Mouse (Mus musculus): Measurements from ENCODE around the gene Edn3.

Edn3 gene

DNA sequence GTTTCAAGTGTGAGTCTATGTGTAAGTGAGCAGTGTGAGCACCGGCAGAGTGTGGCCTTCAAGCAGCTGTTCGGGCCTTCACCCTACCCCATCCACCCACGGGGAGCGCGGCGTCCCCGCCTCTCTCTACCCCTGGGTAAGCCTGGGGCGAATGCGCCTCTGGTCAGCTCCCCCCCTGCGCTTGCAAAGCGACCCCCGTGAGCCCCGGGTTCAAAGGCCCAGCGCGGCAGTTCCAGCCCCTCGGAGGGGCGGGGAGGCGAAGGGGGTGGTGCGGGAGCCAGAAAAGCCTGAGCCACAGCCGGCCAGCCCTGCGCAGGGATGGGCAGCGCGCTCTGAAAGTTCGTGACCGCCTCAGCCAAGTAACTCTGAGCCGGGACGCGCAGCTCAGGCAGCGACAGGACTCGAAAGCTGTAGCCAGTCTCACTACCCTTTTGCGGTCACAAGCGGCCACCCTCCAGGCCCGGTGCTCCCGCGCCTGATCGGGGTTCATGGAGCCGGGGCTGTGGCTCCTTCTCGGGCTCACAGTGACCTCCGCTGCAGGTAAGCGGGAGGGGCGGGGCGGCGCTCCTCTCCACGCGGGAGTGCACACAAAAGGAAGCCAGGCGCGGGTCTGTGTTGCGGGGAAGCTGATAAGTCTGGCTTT lies at the start of gene Edn3:
TSS of gene Edn3 (plus strand) at position 141 of the 643 bp plus-strand sequence.
- DNase-seq = no peak

GRCm38 (mm10) chr2:174712043-174712442 lies 48.4 kb upstream of the Edn3 start:
- DNase-seq = no peak

DNA sequence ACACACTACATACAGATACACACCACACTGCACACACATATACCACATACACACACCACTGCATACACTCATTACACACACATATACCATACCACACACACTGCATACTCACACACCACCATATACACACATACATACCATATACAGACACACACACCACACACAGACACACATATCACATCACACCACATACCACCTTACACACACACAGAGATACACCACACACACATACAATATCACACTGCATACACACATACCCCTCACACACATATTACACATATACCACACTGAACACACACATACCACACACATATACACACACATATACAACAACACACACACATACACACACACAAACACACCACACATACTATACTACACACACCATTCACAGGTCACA lies 44.5 kb upstream of the Edn3 start:
- no peak for DNase-seq

DNA sequence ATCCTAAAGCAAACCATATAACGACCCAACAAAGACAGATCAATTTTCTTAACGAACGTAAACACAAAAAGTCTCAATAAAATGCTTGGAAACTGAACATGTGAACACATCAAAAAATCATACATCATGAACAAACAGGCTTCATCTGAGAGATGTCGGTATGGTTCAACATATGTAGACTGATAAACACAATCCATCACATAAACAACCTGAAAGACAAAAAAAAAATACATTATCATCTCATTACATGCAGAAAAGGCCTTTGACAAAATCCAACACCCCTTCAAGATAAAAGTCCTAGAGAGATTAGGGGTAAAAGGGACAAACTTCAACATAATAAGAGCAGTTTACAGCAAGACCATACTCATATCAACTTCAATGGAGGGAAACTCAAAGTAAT lies 42.6 kb upstream of the Edn3 start:
- no peak for DNase-seq

DNA sequence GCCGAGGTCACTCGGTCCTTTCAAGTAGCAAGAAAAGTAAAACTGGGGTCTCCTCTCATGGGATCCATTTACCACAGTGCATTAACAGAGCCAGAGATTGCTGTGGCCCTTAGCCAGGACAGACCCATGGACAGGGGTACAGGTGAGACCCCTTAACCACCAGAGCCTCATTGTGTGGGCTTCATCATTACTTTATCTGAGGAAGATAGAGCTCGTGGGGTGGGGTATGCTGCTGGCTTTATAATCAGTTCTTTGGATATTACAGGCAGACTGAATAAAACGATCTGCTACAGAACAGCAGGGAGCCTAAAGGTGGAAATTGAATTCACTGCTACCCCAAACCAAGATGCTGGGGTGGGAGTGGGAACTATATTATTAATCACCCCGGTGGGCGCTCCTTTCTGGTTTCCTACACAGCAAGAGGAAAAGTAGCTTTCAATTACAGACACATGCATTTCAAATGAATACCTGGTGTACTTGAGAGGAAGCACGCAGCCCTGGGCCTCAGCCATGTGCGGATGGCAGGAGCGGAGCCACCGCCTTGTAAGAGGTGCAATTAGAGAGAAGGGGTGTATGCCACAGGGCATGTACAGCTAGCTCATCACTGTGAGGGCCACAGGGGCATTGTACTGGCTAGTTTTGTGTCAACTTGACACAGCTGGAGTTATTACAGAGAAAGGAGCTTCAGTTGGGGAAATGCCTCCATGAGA lies 33.1 kb upstream of the Edn3 start:
- DNase-seq = no peak

GRCm38 (mm10) chr2:174731939-174732338 lies 28.5 kb upstream of the Edn3 start:
- no peak for DNase-seq

DNA sequence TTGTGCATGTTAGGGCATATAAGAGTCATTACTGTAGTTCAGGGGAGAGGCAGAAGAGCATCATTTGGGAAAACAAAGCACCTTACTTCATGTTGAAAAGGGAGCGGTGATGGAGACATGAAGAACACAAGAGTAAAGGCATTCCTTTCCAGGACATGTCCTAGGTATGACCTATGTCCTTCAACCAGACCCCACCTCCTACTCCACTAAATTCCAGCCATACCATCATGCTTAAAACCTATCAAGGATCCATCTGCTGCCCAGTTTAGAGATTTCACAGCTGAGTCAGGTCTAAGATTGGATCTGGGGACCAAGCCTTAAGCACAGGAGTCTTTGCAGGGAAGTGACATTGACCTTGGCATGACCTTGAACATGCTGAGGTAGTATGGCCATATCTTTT lies 25.1 kb upstream of the Edn3 start:
- DNase-seq = no peak

DNA sequence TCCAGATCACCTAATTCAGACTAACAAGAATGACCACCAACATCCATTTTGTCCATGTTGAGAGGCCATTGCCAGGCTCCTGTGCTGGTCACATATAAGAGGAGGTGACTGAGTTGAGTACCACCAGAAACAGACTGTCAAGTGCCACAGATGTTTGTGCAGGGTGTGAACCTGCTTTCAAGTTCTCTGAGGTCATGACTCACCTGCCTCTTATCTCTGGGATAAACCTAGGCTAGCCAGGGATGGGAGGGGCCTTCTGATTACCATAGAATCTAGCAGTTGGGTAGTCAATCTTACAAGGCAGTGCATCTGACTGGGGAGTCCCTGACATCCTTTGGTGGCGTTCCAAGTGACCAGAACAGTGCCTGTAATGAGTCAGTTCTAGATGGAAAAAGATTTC lies 13.2 kb upstream of the Edn3 start:
- no peak for DNase-seq

DNA sequence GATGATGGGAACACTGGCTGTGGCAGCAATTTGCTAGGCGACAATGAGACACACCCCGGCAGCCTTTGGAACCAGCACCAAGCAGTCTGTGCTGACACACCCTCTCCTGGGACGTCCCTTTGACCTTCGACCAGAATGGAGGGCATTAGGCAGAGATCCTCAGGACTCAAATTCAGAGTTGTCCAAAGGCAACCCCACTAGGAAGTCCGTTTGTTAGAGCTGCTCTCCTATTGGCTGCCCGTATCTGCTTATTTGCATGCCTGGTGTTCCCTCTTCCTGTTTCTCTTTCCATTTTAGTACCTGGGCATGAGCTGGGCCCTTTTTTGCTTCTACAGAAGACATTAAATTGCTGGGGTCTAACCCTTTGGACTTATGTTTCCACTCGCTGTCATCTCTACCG lies 12.0 kb upstream of the Edn3 start:
- no peak for DNase-seq

- DNase-seq = no peak
Measured at GRCm38 (mm10) chr2:174753197-174753596, 7.2 kb upstream of the Edn3 start.

DNA sequence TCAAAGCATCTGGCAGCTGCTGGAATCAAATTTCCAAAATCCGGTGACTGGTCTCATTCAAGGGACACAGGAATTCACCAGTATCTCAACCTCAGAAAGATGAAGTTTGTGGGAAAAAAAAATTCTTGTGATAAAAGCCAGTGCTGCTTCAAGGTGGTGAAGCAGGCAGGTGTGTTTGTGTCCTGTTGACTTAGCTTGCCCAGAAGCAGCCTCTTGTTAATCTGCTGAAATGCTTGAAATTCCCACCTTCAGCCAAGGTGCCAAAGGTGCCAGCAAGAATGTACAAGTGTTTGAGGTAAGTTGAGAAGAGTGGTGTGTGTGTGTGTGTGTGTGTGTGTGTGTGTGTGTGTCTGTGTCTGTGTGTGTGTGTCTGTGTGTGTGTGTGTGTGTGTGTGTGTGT lies 6.2 kb upstream of the Edn3 start:
- DNase-seq = no peak

DNA sequence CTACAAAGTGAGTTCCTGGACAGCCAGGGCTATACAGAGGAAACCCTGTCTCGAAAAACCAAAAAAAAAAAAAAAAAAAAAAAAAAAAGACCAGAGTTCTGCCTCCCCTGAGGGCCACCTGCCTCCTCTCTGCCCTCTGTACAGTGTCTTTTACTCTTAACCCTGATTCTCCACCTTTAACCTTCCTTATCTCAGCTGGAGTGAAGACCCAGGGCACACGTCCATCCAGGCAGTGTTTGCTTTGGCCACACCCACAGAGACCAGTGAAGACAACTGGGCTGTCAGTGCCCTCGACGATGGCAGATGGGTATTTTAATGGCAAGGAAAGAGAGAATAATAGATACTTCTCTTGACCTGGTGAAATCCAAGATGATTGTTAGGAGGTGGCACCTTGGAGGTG lies 1.2 kb upstream of the Edn3 start:
- DNase-seq = no peak

GRCm38 (mm10) chr2:174761452-174762101 lies 1.2 kb downstream of the Edn3 start:
- DNase-seq = no peak

DNA sequence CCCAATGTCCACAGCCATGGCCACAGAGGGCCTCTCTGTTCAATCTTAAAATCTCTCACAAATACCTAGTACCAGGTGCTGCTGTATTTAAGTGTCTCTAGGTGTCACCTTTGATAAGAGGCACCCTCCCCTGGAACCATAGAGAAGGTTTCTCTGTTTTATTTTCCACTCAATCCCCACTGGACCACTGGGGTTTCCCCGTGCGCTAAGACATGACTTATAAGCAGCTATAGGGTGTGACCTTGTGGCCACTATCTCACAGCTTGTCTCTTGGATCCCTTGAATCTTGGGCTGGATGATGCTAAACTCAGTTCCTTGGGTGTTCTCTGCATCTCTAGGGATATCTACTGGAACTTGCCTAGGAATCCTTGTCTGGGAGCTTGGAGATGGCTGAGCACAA lies 1.9 kb downstream of the Edn3 start:
- no peak for DNase-seq

- no peak for DNase-seq
Measured at GRCm38 (mm10) chr2:174768891-174769528, 8.6 kb downstream of the Edn3 start.

GRCm38 (mm10) chr2:174774177-174775111 lies 14.0 kb downstream of the Edn3 start:
- DNase-seq = peak; percentile 34

DNA sequence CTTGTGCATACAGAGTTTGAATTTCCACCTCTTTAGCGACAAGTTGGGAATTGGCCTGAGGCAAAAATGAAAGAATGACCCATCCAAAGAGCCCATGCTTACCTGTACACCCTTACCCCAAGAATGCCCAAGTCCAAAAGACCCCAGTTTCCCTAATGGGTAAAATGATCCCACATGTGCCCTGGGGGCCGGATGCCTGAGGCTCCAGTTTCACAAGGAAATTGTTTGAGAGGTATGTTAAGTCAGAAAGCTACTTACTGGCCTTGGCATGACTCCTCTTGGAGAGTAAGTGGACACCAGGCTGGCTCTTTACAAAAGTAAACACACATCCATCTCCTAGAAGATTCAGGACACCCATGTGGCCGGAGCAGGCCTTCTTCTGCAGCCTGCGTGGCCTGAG lies 21.6 kb downstream of the Edn3 start:
- no peak for DNase-seq

- no peak for DNase-seq
Measured at GRCm38 (mm10) chr2:174782880-174783279, 22.5 kb downstream of the Edn3 start.

- no peak for DNase-seq
Measured at GRCm38 (mm10) chr2:174788830-174789229, 28.4 kb downstream of the Edn3 start.

GRCm38 (mm10) chr2:174792436-174793125 lies 32.2 kb downstream of the Edn3 start:
- DNase-seq = no peak

GRCm38 (mm10) chr2:174793181-174793580 lies 32.8 kb downstream of the Edn3 start:
- DNase-seq = no peak

DNA sequence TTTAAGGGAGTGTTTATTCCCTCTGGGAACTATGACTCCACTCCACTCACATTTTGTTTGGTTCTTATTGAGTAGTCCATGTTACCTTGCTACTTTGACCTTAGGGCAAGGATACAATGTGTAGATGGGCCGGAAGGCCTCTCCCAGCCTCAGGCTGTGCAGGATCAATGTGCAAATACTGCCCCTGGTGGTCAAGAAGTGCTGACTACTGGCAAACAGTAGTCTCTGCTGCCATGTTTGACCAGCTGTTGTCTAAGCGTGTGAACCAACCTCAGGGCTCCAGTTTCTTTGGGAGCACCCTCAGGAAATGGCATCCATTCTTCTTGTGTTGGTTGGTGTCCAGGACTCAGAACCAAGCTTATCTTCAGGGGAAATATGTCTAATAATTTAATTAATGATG lies 36.6 kb downstream of the Edn3 start:
- no peak for DNase-seq

All from layer of hippocampus, adult 9-11 months (tissue).